Mouse (Mus musculus) stomach, embryonic 16.5 days (tissue): ENCODE measurements at regions not wholly inside any gene's neighbourhood (a gene's known extent, or its start where the extent isn't known, plus 50 kb on each side); places are given as distances from the start of the nearest gene placed in this dataset.
"Not testable (repeated sequence)": the region's sequence is repeated elsewhere in the genome, so short reads cannot be mapped to it uniquely, and the experiment has no call there.

ENCODE experiments used
- ATAC-seq: fragments of 200-750 bp; cut with Nextera tagmentation; 2 replicates; pipeline ENCODE4 v1.8.0; 2017; ENCODE audit warnings: moderate number of reproducible peaks, moderate TSS enrichment; ENCODE audit not compliant: insufficient read depth, low FRiP score
- H3K27ac ChIP-seq: fragments of 300-500 bp; sonication (generic); 2 replicates; pipeline ENCODE4 v1.5.1; 2014; ENCODE audit warnings: low read length
- H3K27me3 ChIP-seq: fragments of 300-500 bp; sonication (generic); 2 replicates; pipeline ENCODE4 v1.6.1; 2014; ENCODE audit warnings: low read length, control low read depth, mixed read lengths; ENCODE audit not compliant: control insufficient read depth, insufficient read depth
- H3K36me3 ChIP-seq: fragments of 300-500 bp; sonication (generic); 2 replicates; pipeline ENCODE4 v1.6.1; 2014; ENCODE audit warnings: low read length; ENCODE audit not compliant: control insufficient read depth, insufficient read depth
- H3K4me1 ChIP-seq: fragments of 300-500 bp; sonication (generic); 2 replicates; pipeline ENCODE4 v1.6.1; 2014; ENCODE audit warnings: low read length, control low read depth, mixed read lengths; ENCODE audit not compliant: control insufficient read depth, insufficient read depth
- H3K4me2 ChIP-seq: fragments of 300-500 bp; sonication (generic); 2 replicates; pipeline ENCODE4 v1.6.1; 2014; ENCODE audit warnings: low read depth, low read length, mixed read lengths
- H3K4me3 ChIP-seq: fragments of 300-500 bp; sonication (generic); replicated peaks from 2 replicates; pipeline ENCODE4 v1.5.1; 2014; ENCODE audit warnings: mild to moderate bottlenecking, low read length
- H3K9ac ChIP-seq: fragments of 300-500 bp; sonication (generic); 2 replicates; pipeline ENCODE4 v1.6.1; 2014; ENCODE audit warnings: low read length
- H3K9me3 ChIP-seq: fragments of 300-500 bp; sonication (generic); replicated peaks from 2 replicates; pipeline ENCODE4 v1.6.1; 2016; ENCODE audit warnings: low read length, control low read depth; ENCODE audit not compliant: control insufficient read depth
- WGBS: fragments of 180-500 bp; shearing (Covaris S2); extraction: QIAGEN DNeasy Blood & Tissue Kit; methylation state at CpG from one replicate; pipeline ENCODE4 v1.1.7; 2014; 5-methylcytosine and 5-hydroxymethylcytosine counted together

- Histone ChIP-seq H3K27me3 (no peaks in the 10 kb centered on the region), H3K4me1 (no peaks in the 10 kb centered on the region), H3K27ac (no peak overlapping the region), H3K9me3 (no peaks in the 10 kb centered on the region), H3K4me3 (no peak overlapping the region), H3K9ac (no peak overlapping the region), H3K4me2 (no peak overlapping the region), H3K36me3 (no peaks in the 10 kb centered on the region)
- ATAC-seq = no peak
- WGBS = 69% methylated on average over 3 of the region's 3 CpGs
These were observed 61.0 kb upstream of the Gm12728 start for GRCm38 (mm10) chr4:105728696-105729095.

GRCm38 (mm10) chr4:105730900-105731299 lies 58.8 kb upstream of the Gm12728 start:
- Histone ChIP-seq H3K36me3 (no peaks in the 10 kb centered on the region), H3K4me3 (no peak overlapping the region), H3K9ac (no peak overlapping the region), H3K4me1 (no peaks in the 10 kb centered on the region), H3K9me3 (no peaks in the 10 kb centered on the region), H3K27me3 (no peaks in the 10 kb centered on the region), H3K4me2 (no peak overlapping the region), H3K27ac (no peak overlapping the region)
- WGBS = 71% methylated on average over 2 of the region's 2 CpGs
- ATAC-seq = no peak

DNA sequence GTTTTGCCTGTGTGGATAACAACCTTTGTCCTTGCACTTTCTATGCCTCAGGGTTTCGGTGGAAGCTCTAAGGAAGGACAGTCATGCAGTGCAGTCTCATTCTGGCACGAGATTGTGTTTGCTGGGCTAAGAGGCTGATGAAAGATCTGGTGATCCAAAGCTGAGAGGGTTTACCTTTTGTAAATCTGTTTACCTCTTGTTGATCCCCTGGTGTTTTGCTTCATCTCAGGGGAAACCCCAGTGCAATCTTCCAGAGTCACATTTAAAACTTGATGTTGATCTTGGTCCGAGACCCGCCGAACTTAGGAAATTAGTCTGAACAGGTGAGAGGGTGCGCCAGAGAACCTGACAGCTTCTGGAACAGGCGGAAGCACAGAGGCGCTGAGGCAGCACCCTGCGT lies 54.6 kb upstream of the Gm12728 start:
- not testable (repeated sequence) for H3K9ac ChIP-seq, ATAC-seq, H3K4me1 ChIP-seq, H3K27me3 ChIP-seq, H3K27ac ChIP-seq, H3K4me2 ChIP-seq, H3K4me3 ChIP-seq, H3K36me3 ChIP-seq, H3K9me3 ChIP-seq
- 89% methylated on average over 6 of the region's 9 CpGs for WGBS
